Mouse (Mus musculus) inflammation-experienced regulatory T-cells, adult 6 months (primary cell): ENCODE data around the gene Mob3a. TPM values are rescaled to one million over a fixed set of nuclear protein-coding genes. Genes with fewer than 3 reads are reported as not detected.

ENCODE experiments used
- ATAC-seq: one replicate; pipeline ENCODE4 v1.8.0; 2017
- polyA plus RNA-seq, 3 experiments: library from polyadenylated mRNA; unstranded; fragments of 100-300 nt; shearing (Covaris generic); gene quantifications; one replicate each; pipeline ENCODE4 v1.2.1; 2017

The Mob3a gene
- 100 to 1,000 TPM; 190 to 248 (median 240) TPM for polyA plus RNA-seq

DNA sequence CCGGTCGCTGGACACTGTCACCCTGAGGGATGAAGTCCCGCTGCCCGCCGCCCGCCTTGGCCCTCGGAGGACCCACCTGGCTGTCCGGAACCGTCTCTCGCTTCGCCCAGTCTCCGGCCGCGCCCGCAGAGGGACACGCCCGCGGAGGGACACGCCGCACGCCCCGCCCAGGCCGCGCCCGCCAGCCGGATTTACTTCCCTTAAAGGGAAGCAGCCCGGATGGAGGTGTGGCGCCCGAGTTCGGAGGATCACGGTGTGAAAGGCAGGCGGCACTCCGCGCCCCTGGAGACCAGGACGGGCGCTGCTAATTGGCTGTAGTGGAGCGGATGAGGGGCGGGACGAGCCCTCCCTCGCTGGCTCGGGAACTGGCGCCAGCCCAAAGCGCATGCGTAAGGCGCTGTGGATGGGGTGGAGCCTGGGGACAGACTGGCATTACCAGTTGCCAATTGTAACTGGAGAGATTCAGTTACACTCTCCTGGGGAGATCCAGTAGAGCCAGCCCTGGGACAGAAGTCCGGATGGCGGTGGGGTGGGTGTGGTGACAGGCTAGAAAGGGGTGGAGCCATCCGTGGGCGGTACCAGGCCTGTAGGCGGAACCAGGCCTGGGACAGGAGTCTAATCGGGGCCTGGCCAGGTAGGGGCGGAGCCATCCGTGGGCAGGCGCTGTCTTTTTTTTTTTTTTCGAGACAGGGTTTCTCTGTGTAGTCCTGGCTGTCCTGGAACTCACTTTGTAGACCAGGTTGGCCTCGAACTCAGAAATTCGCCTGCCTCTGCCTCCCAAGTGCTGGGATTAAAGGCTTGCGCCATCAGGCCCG lies at the start of gene Mob3a, which contains the start of gene Izumo4:
Gene Mob3a, minus strand, starts transcription at position 257 of the 815 bp plus-strand sequence.
Gene Izumo4, plus strand, starts transcription at position 464 of the 815 bp plus-strand sequence.
- ATAC-seq, result peak; percentile 80

DNA sequence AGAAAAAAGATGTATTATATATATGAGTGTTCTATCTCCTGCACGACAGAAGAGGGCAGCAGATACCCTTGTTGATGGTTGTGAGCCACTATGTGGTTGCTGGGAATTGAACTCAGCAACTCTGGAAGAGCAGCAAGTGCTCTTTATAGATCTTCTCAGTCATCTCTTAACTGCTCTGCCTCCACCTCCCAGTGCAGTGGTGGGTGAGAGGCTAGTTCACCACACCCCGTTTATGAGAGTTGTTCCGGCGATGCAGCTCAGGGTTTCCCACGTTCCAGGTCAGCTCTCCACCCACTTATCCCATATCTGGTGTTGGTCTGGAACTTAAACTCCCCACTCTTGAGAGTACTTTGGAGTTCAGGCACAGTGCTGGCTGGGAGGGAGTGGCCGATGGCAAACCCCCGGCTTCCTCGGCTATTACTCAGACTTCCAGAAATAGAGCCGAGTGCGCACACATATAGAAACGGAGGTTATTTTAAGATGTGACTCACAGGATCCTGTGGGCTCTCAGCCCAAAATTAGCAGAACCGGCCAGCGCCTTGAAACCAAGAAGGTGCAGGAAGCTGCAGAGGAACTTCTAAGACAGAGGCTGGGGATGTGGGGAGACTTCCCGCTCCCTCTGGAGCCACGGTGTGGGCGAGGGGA lies 49.5 kb upstream of the Mob3a start:
- peak; percentile 63 for ATAC-seq

DNA sequence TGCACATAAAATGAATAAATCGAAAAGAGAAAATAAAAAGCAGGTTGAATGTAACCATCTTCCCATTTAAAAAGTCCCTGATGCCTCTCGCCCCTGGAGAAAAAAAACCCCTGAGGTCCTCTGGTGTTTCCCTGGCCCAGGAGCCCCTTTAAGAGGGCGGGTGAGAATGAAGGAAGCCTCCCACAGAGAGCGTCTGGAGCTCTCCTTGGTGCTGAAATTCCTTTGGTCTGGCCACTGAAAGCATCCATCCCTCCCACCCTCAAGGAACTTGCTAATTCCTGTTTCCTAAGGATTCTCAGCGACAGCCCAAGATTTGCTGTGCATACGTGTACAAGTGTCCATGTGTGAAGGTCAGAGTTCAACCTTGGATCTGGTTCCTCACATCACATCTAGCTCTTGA lies 46.8 kb upstream of the Mob3a start:
- no peak for ATAC-seq

DNA sequence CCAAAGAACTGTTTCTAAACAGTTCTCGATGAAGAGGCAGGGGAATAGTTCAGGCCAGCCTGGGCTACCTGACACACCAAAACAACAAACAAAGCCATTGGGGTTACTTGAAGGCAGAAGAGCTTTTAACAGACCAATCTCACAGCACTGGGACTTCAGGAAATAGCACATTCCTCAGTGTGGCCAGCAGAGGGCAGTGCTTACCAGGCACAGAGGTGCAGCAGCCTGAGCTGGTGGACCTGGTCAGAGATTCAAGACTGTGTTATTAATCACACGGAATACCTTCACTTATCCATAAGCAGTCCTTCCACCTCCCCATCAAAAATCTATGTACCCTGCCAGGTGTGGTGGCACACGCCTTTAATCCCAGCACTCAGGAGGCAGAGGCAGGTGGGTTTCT lies 45.6 kb upstream of the Mob3a start:
- ATAC-seq, result peak; percentile 22

DNA sequence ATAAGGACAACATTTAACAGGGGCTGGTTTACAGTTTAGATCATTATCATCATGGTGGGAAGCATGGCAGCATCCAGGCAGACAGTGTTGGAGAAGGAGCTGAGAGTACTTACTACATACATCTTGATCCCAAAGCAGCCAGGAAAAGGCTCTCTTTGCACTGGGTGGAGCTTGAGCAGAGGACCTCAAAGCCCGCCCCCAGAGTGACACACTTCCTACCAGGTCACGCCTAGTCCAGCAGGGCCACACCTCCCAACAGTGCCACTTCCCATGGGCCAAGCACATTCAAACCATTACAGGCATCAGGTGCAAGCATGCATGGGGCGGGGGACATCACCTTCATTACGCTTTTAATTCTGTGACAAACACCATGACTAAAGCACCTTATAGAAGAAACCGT lies 42.5 kb upstream of the Mob3a start:
- ATAC-seq, result no peak

DNA sequence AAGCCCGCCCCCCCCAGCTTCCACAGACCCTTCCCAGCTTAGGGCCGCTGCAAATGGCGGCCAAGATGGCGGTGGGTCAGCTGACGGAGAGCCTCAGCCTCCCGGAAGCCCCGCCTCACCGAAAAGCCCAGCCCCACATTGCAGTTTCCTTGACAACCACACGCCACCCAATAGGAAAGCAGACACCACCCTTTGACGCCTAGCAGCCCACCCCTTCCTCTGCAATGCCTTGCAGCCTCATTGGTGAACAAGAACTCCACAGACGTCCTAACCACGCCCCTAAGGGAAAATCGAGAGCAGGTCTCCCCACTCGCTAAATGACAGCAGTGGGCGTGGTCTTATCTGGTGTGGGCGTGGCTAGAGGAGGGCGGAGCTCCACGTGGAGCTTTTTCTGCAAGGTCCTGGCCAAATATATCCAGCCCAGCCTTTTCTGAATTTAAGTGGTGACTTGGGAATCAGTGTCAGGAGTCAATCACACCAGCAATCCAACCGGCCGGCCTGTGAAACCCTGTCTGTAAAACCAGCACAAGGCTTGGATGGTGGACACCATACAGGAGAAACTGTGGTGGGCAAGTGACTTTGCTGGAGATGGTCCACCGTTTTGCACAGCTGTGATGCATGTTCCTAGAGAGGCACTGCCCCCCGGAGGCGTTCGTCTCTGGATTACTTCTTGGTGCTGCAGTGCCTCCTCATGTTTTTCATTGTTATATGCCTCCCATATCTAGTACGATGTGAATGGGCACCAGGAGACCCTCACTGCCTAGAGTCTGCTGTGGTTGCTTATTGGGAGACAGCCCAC lies 40.6 kb upstream of the Mob3a start, which contains the start of gene Ap3d1:
Gene Ap3d1, minus strand, starts transcription at position 85 of the 799 bp plus-strand sequence.
- ATAC-seq, result peak; percentile 100

DNA sequence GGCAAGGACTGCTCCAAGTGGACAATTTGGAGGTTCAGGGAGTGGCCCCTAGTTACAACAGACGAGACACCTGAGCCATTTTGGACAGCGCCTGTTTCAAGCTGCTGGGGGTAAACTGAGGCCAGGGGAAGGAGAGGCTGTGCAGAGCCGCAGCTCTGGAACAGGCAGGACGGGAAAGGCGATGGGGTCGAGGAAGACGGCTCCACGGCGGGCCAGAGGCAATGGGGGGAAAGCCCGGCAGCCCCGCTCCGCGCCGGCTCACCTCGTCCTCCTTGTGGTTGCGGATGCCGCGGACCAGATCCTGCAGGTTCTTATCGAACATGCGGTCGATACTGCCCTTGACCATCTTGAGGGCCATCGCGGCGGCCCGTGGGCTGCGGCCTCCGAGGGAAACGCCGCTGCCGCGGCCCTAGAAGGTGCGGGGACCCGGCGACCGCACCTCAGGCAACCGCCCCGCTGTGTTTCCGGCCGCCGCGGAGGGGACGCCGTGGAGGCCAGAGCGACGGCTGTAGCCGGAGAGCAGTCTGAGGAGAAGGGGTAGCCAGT lies 39.9 kb upstream of the Mob3a start:
- ATAC-seq, result no peak

DNA sequence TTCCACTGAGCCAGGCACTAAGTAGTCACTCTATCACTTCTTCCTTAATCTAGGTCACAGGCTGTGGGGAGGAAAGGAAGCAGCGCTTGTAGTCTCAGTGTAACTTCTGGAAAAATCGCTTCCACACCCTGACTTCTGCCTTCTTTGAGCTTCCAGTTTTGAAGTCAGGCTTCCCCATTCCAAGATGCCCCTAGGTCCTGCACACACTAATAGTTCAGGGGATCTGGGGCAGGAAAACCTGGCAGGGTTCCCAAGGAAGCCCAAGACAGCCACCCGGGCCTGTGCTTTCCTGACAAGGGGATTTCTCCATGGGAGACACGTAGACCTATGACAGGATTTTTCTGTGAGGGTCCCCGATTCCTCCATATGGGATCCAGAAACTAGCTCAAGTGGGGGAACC lies 39.4 kb upstream of the Mob3a start:
- ATAC-seq, result no peak

DNA sequence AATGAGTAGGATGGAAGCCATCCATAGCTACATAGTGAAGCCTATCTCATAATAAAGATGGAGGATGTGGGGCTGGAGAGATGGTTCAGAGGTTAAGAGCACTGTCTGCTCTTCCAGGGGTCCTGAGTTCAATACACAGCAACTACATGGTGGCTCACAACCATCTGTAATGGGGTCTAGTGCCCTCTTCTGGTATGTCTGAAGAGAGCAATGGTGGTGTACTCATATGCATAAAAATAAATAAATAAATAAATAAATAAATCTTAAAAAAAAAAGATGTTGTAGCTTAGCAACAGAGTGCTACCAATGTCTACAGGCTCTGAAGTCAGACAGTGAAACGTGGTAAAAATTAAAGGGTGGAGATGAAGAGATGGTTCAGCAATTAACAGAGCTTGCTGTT lies 36.9 kb upstream of the Mob3a start:
- no peak for ATAC-seq

DNA sequence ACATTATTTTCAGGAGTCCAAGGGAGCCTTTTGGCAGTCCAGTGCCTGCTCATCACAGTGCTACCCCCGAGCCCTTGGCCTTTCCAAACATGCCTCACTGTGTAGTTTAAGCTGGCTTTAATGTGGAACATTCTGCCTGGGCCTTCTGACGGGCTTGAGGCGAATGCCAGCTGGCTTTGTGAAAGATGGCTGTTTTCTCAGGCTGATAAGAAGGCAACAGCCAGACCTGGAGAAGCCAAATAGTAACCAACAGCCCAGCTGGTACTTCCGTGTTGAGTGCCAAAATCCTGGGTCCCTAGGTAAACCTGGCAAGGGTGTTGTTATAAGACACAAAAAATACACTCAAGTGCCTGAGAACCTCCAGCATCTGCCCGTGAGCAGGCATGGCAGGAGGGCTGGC lies 35.0 kb upstream of the Mob3a start:
- ATAC-seq, result no peak

DNA sequence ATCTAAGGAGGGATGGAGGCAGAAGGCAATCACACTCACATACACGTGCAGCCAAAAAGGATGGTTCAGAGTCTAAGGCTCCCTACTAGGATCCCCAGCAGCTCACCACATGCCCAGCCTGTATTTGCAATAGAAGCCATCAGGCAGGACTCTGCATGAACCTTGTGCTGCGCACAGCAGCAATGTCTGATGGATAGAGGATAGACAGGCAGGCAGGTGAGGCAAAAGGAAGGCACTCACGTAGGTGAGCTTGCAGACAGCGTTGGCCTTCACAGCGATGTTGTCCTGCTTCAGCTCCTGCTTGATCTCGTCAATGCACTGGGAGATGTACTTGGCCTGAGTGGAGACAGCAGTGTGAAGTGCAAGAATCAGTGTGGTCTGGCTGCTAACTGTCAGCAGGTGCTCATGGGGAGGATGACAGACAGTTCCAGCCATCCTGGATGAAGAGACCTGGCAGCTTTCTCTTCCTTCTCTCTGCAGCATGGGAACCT lies 30.9 kb upstream of the Mob3a start:
- ATAC-seq, result no peak

DNA sequence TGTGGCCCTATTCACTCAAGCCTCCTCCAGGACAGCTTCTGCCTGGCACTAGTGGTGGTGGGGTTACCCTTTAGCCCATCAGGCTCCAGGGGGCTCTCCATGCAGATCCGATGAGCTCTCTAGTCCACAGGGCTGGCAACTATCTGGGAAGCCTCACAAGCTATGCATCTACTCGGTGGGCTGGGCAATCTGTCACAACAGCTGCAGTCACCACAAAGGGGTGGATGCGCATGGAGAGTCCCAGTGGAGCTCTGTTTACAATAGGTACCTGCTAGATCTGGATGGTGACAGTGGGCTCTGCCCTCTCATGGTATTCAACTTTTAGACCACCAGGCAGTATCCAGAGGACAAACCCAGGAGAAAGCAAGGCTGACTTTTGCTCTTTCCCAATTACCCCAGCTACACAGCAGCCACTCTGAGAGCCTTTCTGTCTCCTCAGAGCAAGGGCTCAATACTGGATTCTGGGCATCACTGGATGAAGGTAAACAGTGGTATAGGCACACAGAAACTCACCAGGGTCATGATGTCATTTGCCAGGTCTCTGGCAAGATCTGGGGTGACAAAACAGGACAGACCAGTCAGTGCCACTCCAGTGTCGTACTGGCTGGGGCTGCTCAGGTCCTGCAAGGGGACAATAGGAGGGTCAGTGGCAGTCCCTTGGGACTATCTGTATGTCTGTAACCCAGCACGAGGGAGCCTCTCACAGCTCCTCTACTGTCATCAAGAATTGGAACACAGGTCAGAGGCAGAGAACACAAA lies 25.8 kb upstream of the Mob3a start:
- ATAC-seq, result no peak

DNA sequence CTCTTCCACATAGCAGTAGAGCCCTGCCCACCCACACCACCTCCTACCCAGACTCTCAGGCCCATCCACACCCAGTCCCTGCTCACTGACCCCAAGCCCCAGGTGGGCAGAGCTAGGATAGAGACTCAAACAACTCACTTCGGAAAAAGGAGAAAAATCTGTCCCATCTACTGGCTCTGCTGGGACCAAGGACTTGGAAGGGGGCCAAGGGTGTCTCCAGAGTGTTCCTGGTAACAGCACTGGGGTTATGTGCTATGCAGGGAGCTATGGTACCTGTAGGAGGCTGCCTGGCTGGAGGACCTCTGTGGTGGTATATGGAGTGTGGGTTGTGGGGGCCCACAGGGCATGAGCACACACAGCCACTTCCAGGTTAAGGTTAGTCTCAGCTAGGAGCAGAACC lies 15.5 kb upstream of the Mob3a start:
- no peak for ATAC-seq

DNA sequence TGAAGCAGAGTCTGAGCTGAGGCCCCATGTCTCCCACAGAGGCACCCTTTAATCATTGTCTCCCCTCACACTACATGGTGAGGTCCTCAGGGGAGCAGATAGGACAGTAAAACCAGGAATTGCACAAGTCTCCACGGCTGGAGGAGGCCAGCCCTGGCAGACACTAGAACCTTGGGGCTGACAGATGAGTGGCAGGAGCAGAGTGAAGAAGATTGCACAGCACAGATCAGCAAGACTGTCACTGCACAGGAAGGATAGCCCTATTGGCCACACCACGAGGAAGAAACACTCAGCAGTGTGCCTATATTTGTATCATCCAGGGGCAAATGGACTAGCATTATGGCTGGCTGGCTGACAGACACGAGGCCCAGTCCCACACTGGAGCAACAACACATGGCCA lies 9.1 kb upstream of the Mob3a start:
- ATAC-seq, result no peak

DNA sequence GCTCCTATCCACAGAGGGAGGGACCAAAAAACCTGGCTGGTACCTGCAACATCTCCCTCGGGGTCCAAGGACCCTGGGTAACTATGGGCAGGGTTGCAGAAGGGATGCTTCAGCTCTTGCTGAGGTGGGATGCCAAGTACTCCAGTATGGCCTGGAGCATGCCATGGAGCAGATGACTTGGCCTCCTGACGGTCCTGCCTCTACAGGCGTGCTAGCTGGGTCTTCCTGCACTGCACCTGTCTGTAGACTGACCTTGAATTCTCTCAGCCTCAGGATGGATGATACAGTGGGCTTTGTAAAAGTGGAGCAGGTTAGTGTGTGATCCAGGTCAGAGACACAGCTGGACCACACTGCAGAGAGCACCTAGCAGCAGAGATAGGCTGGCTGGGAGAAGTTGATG lies 3.7 kb upstream of the Mob3a start:
- ATAC-seq, result no peak

DNA sequence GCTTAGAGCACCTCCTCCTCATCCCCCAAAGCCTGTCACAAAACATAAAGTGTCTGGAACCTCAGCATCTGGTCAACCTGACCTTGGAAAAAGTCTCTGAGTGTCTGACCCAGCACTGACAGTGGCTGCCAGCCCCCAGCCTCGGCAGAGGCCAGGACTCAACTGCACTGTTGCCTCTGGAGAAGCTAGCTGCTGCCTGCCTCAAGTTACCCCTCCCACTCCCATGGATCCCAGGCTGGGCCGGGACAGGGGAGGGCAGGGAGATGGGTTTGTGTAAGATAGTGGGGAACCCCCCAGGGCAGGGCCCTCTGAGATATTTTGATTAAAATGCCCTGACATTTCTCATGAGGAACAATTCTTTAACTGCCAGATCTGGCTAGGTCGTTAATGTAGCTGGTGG lies 3.3 kb upstream of the Mob3a start:
- ATAC-seq, result no peak

DNA sequence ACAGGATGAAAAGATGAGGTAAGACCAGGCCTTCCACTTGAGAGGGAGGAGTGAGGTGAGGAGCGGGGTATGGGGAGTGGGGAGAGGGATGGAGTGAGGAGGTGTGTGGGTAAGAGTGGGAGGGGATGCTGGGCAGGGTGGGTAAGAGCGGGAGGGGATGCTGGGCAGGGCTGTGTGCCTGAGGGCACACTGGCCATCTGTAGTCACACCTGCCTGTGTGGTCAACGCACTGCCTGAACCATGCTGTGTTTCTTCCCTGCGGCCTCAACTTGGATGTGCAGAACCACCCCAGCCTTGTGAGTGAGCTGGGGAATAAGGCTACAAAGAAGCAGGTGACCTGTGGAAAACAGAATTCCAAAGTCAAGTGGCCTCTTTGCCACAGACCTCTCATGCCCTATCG lies 2.6 kb upstream of the Mob3a start:
- ATAC-seq, result no peak

DNA sequence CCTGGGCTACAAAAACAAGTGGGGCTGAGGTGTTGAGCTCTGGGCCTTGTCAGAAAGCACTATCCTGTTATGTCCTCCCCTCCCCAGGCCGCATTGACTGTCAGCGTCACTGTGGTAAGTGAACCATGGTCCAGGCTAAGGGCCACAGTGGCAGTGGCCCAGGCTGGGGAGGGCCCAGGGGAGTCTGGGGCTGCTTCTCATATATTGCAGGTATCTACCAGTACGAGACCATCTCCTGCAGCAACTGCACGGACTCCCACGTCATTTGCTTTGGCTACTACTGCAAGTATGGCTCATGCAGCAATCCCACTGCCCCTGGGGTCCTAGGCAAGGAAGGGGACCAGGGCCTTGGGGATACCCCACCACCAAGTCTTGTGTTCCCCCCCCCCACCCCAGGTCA lies 1.9 kb upstream of the Mob3a start:
- no peak for ATAC-seq

DNA sequence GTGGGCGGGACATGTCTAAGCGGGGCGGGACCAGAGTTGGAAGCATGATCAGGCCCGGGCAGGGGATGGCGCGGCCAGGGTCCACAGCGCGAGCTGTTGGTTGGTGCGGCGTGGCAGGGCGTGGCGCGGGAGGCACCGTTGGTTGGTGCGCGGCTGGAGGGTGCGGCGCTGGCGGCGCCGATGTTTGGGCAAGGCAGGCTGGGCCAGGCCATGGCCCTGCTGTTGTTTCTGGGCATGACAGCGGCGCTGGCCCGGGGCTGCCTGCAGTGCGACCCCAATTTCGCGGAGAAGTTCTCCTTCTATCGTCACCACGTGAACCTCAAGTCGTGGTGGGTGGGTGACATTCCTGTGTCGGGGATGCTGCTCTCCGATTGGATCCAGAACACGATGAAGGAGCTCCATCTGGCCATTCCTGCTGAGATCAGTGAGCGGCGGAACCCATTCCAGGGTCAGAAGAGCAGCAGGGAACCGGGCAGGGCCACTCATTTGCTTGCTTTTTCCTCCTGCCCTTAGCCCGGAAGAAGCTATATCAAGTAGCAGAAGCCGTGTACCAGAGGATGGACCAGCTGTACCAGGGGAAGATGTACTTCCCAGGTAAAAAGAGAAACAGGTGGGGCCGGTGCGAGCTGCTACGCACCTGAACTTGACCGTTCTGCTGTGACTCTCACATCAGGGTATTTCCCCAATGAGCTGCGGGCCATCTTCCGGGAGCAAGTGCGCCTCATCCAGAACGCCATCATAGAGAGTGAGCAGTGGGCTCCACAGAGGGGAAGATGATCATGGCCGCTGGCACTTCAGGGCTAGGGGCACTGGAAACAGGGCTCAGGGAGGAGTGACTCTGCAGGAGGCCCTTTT lies 986 bp upstream of the Mob3a start:
- ATAC-seq, result peak; percentile 46

DNA sequence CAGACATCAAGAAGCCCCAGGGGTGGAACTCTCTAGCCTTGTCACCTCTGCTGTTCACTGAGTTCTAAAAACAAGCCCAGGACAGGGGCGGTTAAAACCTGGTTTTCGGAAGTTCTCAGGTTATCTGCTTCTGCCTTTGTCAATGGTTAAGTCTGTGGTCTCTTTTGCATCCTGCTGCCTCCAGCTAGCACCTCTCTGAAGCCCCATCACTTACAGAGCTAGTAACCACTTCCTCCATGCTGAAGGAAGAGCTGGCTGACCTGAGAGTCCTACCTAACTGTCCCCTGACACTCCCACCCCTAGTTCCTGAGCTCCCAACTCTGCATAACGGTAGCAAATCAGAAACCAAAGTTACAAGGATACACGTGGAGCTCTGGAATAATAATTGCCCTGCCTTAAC lies 1.0 kb downstream of the Mob3a start:
- peak; percentile 49 for ATAC-seq

DNA sequence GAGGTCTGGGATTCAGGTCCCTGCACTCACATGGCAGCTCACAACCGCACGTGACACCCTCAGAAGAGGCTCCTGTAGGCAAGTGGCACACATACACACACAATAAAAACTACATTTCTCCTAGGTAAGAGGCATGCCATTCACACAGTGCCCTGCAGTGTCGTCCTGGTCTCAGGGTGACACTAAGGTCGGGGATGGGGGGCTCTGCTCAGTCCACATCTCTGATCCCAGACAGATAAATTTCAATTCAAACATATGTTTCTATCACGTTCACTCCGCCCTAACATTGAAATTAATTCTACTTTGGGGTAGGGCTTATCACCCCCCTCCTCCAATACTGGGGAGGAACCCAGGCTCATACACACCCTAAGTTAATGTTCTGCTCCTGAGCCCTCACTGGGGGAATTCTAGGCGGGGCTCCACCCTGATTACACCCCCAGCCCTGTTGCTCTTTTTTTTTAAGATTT lies 1.7 kb downstream of the Mob3a start:
- no peak for ATAC-seq
